Mouse (Mus musculus) myocyte (in vitro differentiated cells): ENCODE results near the gene Ogfrl1.

Experiments used
- CEBPB ChIP-seq: IDR thresholded peaks from 2 replicates; pipeline ENCODE4 v1.6.1; 2011; ENCODE audit warnings: mild to moderate bottlenecking, moderate library complexity; ENCODE audit not compliant: poor library complexity, insufficient read depth, severe bottlenecking
- E2F4 ChIP-seq: IDR thresholded peaks from one replicate; pipeline ENCODE4 v1.6.1; 2011; ENCODE audit warnings: mild to moderate bottlenecking, control low read depth, moderate library complexity; ENCODE audit not compliant: insufficient read depth
- MAX ChIP-seq: IDR thresholded peaks from one replicate; pipeline ENCODE4 v1.6.1; 2011; ENCODE audit warnings: low read depth, mild to moderate bottlenecking, control low read depth
- MYOD1 ChIP-seq, 3 experiments: IDR thresholded peaks; one replicate each; pipeline ENCODE4 v1.6.1; 2011; ENCODE audit warnings: control low read depth in 2 of 3, low read depth in 2 of 3, mild to moderate bottlenecking in 2 of 3, moderate library complexity in 1 of 3; ENCODE audit not compliant: insufficient read length in 2 of 3, control insufficient read depth in 1 of 3
- MYOG ChIP-seq, 3 experiments: IDR thresholded peaks; one replicate each; pipeline ENCODE4 v1.6.1; 2011; ENCODE audit warnings: control low read depth in 2 of 3, low read depth in 2 of 3, mild to moderate bottlenecking in 2 of 3; ENCODE audit not compliant: insufficient read length in 2 of 3, control insufficient read depth in 1 of 3, insufficient read depth in 1 of 3
- POLR2A ChIP-seq: IDR thresholded peaks from one replicate; pipeline ENCODE4 v1.6.1; 2011; ENCODE audit warnings: low read depth, mild to moderate bottlenecking, control low read depth, moderate library complexity; ENCODE audit not compliant: insufficient read length
- POLR2AphosphoS2 ChIP-seq: IDR thresholded peaks from one replicate; pipeline ENCODE4 v1.6.1; 2011; ENCODE audit warnings: low read depth, control low read depth; ENCODE audit not compliant: insufficient read length
- REST ChIP-seq: IDR thresholded peaks from one replicate; pipeline ENCODE4 v1.6.1; 2011; ENCODE audit warnings: mild to moderate bottlenecking, control low read depth, moderate library complexity; ENCODE audit not compliant: insufficient read depth, insufficient read length
- SRF ChIP-seq: IDR thresholded peaks from one replicate; pipeline ENCODE4 v1.6.1; 2011; ENCODE audit warnings: low read depth; ENCODE audit not compliant: control insufficient read depth, insufficient read length
- TCF12 ChIP-seq: IDR thresholded peaks from one replicate; pipeline ENCODE4 v1.6.1; 2011; ENCODE audit warnings: mild to moderate bottlenecking, control low read depth; ENCODE audit not compliant: poor library complexity, insufficient read depth, severe bottlenecking
- TCF3 ChIP-seq: IDR thresholded peaks from one replicate; pipeline ENCODE4 v1.6.1; 2011; ENCODE audit warnings: low read depth, control low read depth; ENCODE audit not compliant: insufficient read length
- USF1 ChIP-seq: IDR thresholded peaks from one replicate; pipeline ENCODE4 v1.6.1; 2011; ENCODE audit warnings: low read depth, mild to moderate bottlenecking, control low read depth, moderate library complexity

- TF ChIP-seq CEBPB (no peak), POLR2A (no peak), USF1 (no peak), TCF3 (no peak), MAX (no peak), MYOD1 (IDR thresholded peaks at IDR 0.05; ENCODE audit: control insufficient read depth in 1 of 3, insufficient read length in 2 of 3, low read depth in 2 of 3) (no peak), POLR2AphosphoS2 (no peak), E2F4 (no peak), TCF12 (no peak), REST (no peak), MYOG (IDR thresholded peaks at IDR 0.05; ENCODE audit: control insufficient read depth in 1 of 3, insufficient read depth in 1 of 3, insufficient read length in 2 of 3, low read depth in 2 of 3) (no peak), SRF (no peak)
These were observed 20.0 kb upstream of the Ogfrl1 start for GRCm38 (mm10) chr1:23417562-23417961.
